25 mouse cellular contexts compared by ENCODE assay signal in genomic region chr2:148896219-148896618, GRCm38 (mm10). TPM values are rescaled to one million over a fixed set of nuclear protein-coding genes. Genes with fewer than 3 reads are reported as not detected.
"Had no signal": no experiment of that assay in that cellular context is flagged by ENCODE, and none has a peak within 500 bp of the region (broad histone marks: within the 10 kb centered on the region; RNA-seq: fewer than 3 reads in every experiment).

No protein-coding gene starts in this region.

- H3K27me3 ChIP-seq: liver, embryonic 12.5 days; neural tube, embryonic 13.5 days had no signal

- DNase-seq: kidney, adult 11 months; kidney, adult 9 months; kidney, postnatal 36 days; layer of hippocampus, adult 9-11 months; left cerebral cortex, postnatal 4 days; lung, embryonic 14.5 days; lung, postnatal 10 days; lung, postnatal 4 days; midbrain, embryonic 14.5 days; retina, postnatal 1 day; right cerebral cortex, postnatal 4 days; spleen, adult 18-20 months; thymus, adult 2 months; thymus, postnatal 25 days had no signal

- ATAC-seq: liver, embryonic 12.5 days had no signal

- H3K27ac ChIP-seq: kidney, postnatal 0 days; liver, embryonic 12.5 days; midbrain, embryonic 10.5 days; neural tube, embryonic 13.5 days had no signal

- H3K9me3 ChIP-seq: liver, embryonic 12.5 days; midbrain, embryonic 10.5 days; neural tube, embryonic 13.5 days had no signal

- H3K9ac ChIP-seq: liver, embryonic 12.5 days; lung, embryonic 14.5 days; neural tube, embryonic 13.5 days had no signal

- H3K36me3 ChIP-seq: liver, embryonic 12.5 days; midbrain, embryonic 10.5 days; neural tube, embryonic 13.5 days had no signal

- H3K4me1 ChIP-seq: liver, embryonic 12.5 days; midbrain, embryonic 10.5 days; neural tube, embryonic 13.5 days had no signal

- H3K4me2 ChIP-seq: liver, embryonic 12.5 days; lung, embryonic 14.5 days; neural tube, embryonic 13.5 days had no signal

- H3K4me3 ChIP-seq: liver, embryonic 12.5 days; midbrain, embryonic 10.5 days; neural tube, embryonic 13.5 days had no signal

RNA-seq across cellular contexts. Expression of gene 9230104L09Rik, which starts 31.4 kb away (rescaled TPM):
- total RNA-seq: layer of hippocampus, adult 18-20 months; left cerebral cortex, adult 18-20 months; left cerebral cortex, postnatal 10 days; left cerebral cortex, postnatal 4 days; megakaryocyte, adult 5-6 weeks had no signal
- polyA plus RNA-seq: kidney, postnatal 0 days; liver, embryonic 12.5 days; liver, embryonic 16.5 days; lung, embryonic 14.5 days; midbrain, embryonic 10.5 days; midbrain, embryonic 14.5 days; neural tube, embryonic 13.5 days; stomach, embryonic 14.5 days; urinary bladder, adult 2 months had no signal
